Mouse (Mus musculus) kidney, adult 2 months (tissue): ENCODE results near the gene Amdhd1.

Source experiments
- CTCF ChIP-seq: fragments of 200-500 bp; conservative IDR thresholded peaks from 2 replicates; pipeline ENCODE4 v1.5.1; 2011; ENCODE audit warnings: low read depth, mild to moderate bottlenecking, control low read depth, low read length, moderate library complexity, mixed read lengths; ENCODE audit not compliant: insufficient read depth, insufficient read length
- POLR2A ChIP-seq: fragments of 200-500 bp; IDR thresholded peaks from one replicate; pipeline ENCODE4 v1.6.1; 2011; ENCODE audit warnings: low read depth, low read length, control low read depth

- TF ChIP-seq CTCF: no peak
- no peak for TF ChIP-seq POLR2A
Measured at GRCm38 (mm10) chr10:93588796-93589195, 49.0 kb upstream of the Amdhd1 start.
